Mouse (Mus musculus) cerebellum, adult 9-10 months (tissue): ENCODE data around the gene Zfp644.

ENCODE experiments used
- DNase-seq: peaks from one replicate; pipeline ENCODE4 v3.0.0; 2022

Zfp644 gene

GRCm38 (mm10) chr5:106660867-106661266 lies 36.2 kb downstream of the Zfp644 start:
- no peak for DNase-seq

GRCm38 (mm10) chr5:106652790-106653328 lies 44.2 kb downstream of the Zfp644 start:
- no peak for DNase-seq

GRCm38 (mm10) chr5:106652220-106652753 lies 44.8 kb downstream of the Zfp644 start:
- DNase-seq = no peak

GRCm38 (mm10) chr5:106649995-106650394 lies 47.1 kb downstream of the Zfp644 start:
- no peak for DNase-seq

- peak; percentile 47 for DNase-seq
Observed at GRCm38 (mm10) chr5:106649441-106649840, 47.6 kb downstream of the Zfp644 start.

- DNase-seq = no peak
Observed at GRCm38 (mm10) chr5:106643434-106643833, 53.7 kb downstream of the Zfp644 start.

- DNase-seq = no peak
Observed at GRCm38 (mm10) chr5:106641876-106642275, 55.2 kb downstream of the Zfp644 start.

- peak; percentile 36 for DNase-seq
Observed at GRCm38 (mm10) chr5:106640235-106640809, 56.8 kb downstream of the Zfp644 start.

- no peak for DNase-seq
Observed at GRCm38 (mm10) chr5:106639627-106640026, 57.5 kb downstream of the Zfp644 start.

GRCm38 (mm10) chr5:106636423-106636946 lies 60.6 kb downstream of the Zfp644 start:
- DNase-seq = no peak

- no peak for DNase-seq
Observed at GRCm38 (mm10) chr5:106628369-106629149, 68.5 kb downstream of the Zfp644 start.

- DNase-seq = no peak
Observed at GRCm38 (mm10) chr5:106623337-106623736, 73.8 kb downstream of the Zfp644 start.

- DNase-seq = no peak
Observed at GRCm38 (mm10) chr5:106622193-106622592, 74.9 kb downstream of the Zfp644 start.

- DNase-seq = no peak
Observed at GRCm38 (mm10) chr5:106620446-106620845, 76.6 kb downstream of the Zfp644 start.

- no peak for DNase-seq
Observed at GRCm38 (mm10) chr5:106615006-106615405, 82.1 kb downstream of the Zfp644 start.

GRCm38 (mm10) chr5:106614570-106614969 lies 82.5 kb downstream of the Zfp644 start:
- no peak for DNase-seq

- DNase-seq = no peak
Observed at GRCm38 (mm10) chr5:106612151-106612550, 84.9 kb downstream of the Zfp644 start.

- DNase-seq = no peak
Observed at GRCm38 (mm10) chr5:106608798-106609197, 88.3 kb downstream of the Zfp644 start, which contains the start of gene Gm17304. TSS of gene Gm17304 (plus strand) at chr5:106609098.

GRCm38 (mm10) chr5:106607081-106607480 lies 90.0 kb downstream of the Zfp644 start:
- DNase-seq = no peak

- DNase-seq = peak; percentile 45
Observed at GRCm38 (mm10) chr5:106605096-106605495, 92.0 kb downstream of the Zfp644 start.

- DNase-seq = no peak
Observed at GRCm38 (mm10) chr5:106604381-106604780, 92.7 kb downstream of the Zfp644 start.

GRCm38 (mm10) chr5:106599482-106599881 lies 97.6 kb downstream of the Zfp644 start:
- no peak for DNase-seq

- DNase-seq = no peak
Observed at GRCm38 (mm10) chr5:106597472-106597871, 99.6 kb downstream of the Zfp644 start.

GRCm38 (mm10) chr5:106594388-106594787 lies 102.7 kb downstream of the Zfp644 start:
- no peak for DNase-seq
